Mouse (Mus musculus) retina, postnatal 7 days (tissue): Measurements from ENCODE around the gene Abhd16a.

Experiments
- DNase-seq: peaks from one replicate; pipeline ENCODE4 v3.0.0-alpha.2; 2012; ENCODE audit warnings: low read depth, low spot score

Gene Abhd16a

DNA sequence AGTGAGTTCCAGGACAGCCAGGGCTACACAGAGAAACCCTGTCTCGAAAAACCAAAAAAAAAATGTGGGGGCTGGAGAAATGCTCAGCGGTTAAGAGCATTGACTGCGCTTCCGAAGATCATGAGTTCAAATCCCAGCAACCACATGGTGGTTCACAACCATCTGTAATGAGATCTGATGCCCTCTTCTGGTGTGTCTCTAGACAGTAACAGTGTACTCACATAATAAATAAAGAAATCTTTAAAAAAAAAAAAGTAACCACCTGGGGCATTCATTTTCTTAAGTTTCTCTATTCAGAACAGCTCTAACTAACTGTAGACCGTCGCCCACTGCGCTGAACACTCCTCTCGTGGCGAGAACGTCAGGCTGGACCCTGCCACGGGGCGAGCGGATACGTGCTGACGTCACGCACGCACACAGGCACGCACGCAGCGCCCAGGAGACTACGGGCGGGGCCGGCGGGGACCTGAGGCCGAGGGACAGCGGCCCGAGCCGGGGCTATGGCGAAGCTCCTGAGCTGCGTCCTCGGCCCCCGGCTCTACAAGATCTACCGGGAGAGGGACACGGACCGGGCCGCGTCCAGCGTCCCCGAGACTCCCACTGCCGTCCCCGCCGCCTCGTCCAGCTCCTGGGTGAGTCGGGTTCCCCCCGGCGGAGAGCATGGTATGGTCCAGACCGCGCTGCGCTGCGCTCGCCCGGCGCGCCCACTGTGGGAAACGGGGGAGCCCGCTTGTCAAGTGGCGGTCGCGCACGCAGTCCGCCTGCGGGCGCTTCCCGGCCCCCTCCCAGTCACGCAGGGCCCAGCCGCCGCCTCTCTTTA lies at the start of gene Abhd16a:
Gene Abhd16a, plus strand, starts transcription at position 439 of the 820 bp plus-strand sequence.
- DNase-seq, result peak; percentile 88

DNA sequence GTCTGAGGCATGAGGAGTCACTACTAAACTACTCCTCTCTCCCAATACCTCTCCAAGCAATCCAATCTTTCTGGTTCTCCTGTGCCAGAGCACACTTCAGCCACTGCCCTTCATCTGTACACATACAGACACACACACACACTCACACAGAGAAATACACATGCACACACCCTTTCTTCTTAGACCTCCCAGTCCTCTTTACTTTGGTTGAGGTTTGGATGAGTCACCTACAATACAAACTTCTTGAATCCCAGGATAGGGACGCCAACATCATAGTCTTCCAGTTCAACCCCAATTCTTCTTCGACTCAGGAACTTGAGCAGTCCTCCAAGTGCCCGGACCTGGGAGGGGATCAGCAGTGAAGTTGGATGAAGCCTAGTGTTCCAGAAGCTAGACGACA lies 45.3 kb upstream of the Abhd16a start:
- DNase-seq, result no peak

DNA sequence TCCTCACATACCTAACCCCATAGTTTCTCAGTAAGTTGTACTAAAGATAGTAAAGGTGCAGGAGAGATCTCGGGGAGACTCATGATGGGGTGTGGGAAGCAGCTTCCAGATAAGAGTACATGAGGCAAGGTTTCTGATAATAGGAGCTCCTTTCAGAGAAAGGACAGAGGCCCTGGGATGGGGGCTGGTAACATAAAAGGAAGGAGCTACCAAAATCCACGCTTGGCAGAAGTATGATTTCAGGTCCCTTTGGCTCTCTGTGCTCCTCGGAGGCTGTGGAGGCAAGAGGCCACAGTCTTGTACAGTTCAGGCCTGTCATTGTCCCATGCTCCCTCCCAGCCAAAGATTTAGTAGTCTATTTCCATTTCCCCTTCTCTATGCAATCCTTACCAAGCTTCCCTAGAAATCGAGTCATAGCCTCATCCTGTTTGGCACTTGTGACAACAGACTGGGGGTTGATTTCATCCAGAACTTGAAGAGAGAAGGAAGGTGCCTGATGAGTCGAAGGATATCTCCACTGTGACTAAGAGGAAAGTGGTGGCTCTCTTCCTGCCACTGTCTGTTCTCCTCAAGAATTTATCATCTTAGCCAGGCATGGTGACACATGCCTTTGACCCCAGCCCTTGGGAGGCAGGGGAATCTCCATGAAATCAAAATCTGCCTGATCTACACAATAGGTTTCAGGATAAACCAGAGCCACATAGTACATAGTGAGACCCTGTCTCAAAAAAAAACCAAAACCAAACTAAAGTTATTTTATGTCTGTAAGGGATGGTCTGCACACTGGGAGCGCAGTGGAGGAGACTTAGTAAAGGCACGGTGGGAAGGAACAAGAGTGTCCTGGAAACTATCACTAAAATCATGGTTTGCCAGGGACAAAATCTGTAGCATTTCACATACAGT lies 43.9 kb upstream of the Abhd16a start:
- DNase-seq, result no peak

DNA sequence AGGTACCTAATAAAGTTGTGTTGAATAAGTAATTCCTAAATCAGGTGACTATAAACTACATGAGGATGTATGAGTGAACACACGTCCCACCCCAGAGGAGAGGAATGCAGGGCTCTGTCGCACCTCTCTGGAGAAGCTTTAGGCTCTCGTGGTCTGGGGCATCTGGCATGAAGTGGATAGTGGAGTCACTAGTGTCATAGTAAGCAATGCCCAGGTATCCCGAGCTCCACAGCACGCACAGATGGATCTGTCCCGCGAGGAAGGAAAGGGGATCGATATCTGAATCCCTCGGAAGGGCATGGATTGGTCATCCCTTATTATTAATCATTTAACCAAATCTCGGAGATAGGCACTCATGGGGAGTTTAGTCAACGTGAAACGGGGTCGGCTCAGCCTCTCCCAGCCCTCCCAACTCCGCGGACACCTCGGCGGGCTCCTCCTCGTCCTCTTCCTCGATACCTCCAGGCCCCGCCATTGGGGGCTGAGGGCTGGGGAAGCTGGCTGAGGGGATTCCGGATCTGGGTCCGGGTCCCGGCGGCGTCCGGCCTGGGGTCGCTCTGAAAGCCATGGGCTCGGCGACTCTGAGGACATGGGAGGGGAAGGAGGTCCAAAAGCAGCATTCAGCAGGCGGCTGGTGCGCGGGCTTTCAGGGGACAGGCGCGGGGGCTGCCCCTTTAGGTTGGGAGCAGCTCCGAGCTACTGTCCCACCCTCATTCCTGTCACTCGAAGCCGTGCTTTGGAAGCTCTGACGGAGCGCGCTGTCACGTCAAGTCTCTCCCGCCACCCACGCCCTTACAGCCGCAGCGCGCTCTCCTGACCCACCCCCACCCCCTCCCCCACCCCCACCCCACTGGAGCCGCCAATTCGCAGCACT lies 43.0 kb upstream of the Abhd16a start:
- DNase-seq, result no peak

DNA sequence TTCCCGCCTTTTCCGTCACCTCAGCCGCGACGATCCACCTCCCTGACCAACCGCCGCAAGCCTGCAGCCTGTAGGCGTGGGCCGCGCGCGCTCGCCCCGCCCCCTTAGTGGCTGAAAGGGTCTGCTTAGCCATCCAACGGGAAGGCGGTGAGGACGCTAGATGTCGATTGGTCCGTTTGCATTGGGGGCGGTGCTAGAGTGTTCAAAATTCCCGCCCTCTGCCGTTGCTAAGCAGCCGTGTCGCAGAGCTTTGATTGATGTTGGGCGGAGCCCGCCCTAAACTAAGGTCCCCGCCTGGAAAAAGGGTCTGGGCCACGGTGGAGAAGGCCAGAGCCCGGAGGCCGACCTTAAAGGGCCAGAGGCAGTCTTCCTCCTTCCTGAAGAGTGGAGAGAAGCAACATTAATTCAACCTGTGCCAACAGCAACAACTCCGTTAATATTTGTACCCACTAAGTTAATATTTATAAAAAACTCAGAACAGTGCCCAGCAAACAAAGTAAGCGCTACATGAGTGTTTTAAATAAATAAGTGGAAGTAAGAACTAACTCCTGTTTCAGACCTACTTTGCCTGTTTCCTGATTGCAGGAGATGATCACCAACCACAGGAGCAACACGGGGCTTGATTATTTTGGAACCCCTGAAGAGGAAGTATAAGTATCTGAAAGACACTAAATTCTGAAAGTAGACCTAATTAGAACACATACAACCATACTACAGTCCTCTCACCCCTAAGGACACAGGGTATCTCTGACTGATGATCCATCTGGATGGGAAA lies 42.2 kb upstream of the Abhd16a start, which contains the start of gene Msh5:
Gene Msh5, minus strand, starts transcription at position 65 of the 775 bp plus-strand sequence.
- DNase-seq, result peak; percentile 97

DNA sequence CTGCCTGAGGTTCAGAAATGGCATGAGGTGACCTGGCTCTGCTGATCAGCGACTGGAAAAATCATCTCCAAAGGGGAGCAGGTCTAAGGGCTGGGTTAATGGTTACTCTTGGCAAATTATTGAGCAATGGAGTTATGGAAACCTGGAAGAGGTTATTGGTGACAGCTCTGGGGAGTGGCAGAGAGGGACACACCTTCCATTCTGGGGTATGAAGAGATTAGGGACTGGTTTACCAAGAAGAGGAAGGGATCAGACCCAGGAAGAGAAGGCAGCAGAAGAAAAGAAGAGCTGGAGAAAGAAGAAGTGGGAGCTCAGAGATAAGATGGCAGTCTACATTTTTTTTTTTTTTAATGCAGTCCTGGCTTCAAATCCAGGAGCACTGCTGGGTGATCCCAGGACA lies 41.4 kb upstream of the Abhd16a start:
- no peak for DNase-seq

DNA sequence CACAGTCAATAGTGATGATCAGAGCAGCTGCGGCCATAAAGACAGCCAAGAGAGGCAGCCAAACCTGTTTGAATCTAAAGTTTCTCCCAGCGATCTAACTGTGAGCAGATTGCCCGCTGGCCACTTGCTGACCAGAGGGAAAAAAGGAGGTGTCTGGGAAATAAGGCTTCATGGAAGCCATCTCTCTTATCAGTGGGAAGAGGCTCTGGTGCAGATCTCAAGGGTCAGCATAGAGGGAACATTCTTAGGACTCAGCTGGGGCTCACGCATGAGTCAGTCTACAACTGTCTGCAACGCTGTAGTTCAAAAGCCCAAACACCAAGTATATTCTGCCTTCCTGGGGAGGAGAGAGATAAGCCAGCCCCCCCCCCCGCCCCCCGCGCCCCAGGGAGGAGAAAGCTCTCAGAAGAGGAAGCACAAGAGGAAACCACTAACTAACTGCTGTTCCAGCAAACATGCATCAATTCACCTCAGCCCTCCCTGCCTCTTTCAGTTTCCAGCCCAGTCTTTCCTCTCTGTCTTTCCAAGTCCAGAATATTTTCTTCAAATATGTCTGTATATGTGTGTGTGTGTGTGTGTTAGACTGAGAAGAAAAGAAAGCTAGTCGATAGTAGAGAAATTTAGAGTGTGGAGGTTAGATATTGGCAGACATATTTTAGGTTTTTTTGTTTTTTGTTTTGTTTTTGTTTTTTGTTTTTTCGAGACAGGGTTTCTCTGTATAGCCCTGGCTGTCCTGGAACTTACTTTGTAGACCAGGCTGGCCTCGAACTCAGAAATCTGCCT lies 40.7 kb upstream of the Abhd16a start:
- DNase-seq, result no peak

DNA sequence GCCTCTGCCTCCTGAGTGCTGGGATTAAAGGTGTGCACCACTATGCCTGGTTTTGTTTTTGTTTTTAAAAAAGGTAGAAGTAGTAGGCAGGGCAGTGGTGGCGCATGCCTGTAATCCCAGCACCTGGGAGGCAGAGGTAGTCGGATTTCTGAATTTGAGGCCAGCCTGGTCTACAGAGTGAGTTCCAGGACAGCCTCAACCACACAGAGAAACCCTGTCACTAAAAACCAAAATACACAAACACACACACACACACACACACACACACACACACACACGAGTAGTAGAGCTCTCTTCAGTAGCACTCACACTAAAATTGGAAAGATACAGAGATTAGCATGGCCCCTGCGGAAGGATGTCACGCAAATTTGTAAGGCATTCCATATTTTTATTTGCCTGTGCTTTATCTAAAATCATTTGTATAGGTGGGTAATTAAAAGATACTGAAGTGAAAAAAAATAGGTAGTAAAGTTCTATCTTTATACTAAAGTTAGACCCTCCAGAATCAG lies 40.1 kb upstream of the Abhd16a start:
- no peak for DNase-seq

DNA sequence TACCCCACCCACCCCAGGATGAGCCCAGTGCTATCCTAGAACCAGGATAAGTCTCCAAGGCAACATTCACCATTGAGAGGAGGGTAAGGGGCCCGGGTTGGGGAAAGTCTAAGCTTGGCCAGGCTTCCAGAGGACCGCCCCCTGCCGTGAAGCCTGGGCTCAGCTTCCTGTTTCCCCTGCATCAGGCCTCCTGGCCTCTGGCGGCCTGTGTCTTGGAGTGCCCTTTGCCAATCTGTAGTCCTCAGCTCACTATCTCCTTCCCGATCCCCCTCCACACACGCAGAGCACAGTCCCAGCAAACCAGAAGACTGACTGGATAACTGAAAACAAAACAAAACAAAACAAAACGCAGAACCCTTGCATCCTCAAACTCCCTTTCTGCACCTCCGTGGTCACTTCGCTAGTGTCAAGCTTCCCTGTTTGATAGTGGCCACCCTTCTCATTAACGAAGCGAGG lies 39.5 kb upstream of the Abhd16a start, which contains the start of gene Clic1:
Gene Clic1, plus strand, starts transcription at position 406 of the 456 bp plus-strand sequence.
- peak; percentile 35 for DNase-seq

DNA sequence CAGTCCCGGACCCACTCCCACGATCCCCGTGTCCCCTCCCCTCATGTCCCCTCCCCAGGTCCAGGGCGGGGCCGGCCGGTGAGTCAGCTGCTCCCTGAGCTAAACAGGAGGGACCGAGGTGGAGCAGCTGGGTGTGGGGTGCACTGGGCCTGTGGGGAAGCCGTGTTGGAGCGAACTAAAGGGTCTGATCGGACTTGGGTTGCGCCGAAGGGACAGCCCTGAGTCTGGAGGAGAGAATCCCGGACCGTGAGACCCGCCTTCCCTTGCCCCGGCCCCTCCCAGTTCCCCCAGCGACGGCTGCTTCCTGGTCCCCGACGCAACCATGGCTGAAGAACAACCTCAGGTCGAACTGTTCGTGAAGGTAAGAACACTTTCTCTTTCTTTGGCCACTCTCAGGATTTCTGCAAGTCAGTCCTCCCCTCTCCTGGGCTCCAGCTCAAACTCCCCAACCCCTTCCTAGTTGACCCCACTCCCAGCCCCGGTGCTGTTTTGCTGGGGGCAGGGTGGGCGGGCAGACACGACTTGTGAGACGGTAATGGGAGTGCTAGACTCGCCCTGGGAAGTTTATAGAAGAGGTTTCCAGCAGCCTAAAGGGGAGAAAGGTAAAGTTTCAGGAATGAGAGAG lies 38.8 kb upstream of the Abhd16a start:
- DNase-seq, result no peak

DNA sequence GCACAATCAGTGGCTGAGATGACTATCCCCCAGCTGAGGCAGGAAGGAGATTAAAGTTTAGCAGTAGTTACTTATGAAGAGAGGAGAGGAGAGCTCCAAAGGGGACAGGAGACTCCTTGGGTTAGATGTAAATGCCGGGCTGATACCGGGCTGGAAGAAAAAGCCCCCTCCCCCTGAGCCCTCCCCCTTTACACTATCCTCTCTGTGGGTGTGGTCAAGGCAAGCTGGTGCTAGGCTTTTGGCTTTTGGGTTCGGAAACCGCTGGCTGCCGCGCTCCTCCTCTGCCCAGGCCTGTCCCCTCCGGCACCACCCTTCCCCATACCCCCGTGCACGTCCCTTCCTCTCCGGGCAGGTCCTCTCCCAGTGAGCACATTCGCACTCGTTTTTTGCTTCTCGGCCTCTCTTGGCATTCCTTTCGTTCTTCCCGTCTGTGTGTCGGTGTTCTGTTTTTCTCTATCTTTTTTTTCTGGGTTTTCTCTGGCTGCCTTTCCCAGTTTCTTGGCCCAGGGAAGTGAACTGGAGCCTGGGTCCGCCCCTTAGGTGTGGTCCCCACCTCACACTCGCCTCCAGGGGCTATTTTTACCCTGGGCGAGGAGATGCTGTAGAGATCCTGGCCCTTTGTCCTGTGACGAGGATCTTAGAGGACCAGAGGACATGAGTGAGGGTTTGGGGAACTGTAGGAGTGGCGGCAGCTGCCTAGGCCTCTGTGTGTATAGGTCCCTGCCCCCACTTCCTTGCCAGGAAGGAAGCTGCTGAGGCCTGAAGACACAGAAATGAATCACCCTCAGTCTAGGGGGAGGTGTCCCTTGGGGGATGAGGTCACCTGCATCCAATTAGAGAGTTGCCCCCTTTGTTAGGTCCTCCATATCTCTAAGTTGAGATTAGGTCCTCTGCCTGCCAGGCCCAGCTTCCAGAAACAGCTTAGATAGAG lies 37.6 kb upstream of the Abhd16a start:
- no peak for DNase-seq

DNA sequence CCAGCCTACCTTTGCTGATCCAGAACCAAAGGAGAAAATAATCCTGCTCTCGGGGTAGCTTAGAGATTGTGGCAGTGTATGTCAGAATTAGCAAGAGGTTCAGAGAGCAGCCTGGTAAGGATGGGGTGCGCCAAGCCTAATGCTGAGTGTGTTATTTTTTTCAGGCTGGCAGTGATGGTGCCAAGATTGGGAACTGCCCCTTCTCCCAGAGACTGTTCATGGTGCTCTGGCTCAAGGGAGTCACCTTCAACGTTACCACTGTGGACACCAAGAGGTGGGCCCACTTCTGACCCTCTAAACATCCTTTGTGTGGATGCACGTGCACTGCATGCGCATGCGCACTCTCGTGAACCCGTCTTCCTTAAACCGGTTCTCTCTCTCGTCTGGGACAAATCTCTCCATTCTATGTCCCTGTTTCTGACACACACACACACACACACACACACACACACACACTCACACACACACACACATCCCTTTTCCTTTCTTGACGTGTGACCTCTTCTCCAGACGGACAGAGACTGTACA lies 36.7 kb upstream of the Abhd16a start:
- no peak for DNase-seq

DNA sequence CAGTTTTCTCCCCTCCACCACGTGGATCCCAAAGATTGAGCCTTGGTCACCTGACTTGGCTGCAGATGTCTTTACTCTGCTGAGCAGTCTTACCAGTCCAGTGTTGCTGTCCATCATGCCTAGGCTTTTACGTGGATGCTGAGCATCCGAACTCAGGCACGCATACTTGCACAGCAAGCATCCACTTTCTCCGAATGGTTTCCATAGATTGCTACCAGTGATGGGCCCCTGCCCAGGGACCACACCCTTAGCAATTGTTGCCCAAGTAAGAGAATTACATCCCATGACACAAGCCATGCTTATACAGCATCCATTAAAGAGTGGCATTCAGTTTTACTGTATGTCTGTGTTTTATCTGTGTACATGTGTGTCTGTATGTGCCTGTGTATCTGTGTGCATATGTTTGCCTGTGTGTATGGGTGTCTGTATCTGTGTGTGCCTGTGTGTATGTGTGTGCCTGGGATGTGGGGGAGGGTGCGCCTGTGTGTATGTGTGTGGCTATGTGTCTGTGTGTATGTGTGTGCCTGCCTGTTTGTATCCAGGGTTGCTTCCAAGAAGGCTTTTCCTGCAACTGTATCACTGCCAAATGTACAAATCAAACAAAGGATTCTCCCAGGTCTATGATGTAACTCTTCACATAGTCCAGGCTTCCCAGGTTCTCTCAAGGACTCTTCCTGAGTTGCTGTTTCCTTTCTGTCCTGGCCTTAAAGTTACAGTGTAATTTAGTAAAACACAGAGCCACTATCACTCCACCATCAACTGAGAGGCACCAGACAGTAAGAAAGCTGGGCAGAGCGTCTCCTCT lies 33.2 kb upstream of the Abhd16a start:
- DNase-seq, result no peak

DNA sequence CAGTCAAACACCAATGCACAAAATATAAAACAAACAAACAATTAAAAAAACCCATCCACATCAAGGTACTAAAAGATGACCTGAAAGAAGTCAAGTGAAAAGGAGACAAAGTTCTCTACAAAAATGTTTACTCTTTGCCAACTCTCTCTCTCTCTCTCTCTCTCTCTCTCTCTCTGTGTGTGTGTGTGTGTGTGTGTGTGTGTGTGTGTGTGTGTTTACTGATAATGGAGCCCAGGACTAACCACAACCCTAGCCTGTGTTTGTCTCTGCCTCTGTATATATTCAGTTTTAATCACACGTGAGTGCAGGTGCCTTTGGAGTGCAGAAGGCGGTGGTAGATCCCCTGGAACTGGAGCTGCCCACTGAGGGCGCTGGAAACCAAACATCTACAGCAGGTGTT lies 32.0 kb upstream of the Abhd16a start:
- DNase-seq, result no peak

DNA sequence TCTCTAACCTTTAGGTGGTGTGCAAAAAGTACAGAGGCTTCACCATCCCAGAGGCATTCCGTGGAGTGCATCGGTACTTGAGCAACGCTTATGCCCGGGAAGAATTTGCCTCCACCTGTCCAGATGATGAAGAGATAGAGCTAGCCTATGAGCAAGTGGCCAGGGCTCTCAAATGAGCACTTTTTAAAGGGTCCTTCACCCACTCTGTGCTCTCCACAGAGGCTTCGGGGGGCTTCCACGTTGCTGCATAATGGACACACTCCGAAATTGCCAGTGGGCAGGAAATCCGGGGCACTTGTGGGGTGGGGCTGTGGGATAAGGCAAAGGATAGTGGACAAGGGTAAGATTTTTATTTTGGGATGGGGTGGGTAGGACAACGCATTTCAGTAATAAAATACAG lies 30.7 kb upstream of the Abhd16a start:
- DNase-seq, result no peak

DNA sequence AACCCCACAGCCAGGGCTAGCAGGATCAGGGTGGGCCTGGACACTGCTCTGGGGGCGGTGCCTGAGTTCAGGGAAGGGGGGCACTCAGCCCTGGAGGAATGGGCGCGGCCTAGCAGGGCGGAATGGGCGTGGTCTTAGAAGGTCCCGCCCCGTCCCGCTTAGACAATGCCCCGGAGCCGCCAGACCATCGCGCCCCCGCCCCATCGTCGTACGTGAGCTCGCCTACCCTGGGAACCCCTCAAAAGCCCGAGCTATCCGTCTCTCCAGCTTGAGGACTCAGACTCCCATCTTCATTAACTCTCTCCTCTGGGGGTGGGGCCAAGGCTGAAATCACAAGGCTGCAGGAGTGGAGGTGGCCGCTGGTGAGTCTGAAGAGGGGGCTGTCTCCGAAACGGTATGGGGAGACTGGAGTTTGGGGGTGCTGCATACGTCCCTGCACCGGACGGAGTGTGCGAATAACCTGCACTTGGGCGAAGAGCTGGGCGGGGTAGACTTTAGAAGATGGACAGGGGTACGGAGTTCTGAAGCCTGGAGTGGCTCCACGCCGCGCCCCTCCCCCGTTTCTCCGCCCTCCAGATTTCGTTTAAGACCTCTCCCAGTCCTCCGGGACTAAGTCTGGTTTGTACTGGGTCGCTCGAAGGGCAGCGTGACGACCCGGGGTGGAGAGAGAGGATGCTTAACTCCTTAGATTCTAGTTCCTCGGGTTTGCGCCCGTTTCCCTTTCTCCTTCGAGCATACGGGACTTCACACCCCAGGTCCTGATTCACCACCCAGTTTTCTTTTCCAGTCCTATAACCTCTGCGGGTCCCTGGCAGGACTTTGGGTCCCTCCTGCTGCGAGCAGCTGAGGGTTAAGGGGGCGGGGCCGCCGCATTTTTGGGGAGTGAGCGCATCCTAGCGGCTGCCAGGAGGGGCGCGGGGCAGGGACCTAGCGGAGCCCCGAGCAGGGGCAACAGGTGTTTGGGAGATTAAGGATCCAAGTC lies 29.9 kb upstream of the Abhd16a start, which contains the start of gene Ddah2:
Gene Ddah2, plus strand, starts transcription at position 125 of the 982 bp plus-strand sequence.
- DNase-seq, result peak; percentile 74
